Mouse (Mus musculus): ENCODE data around the gene Wars2. TPM values are rescaled to one million over a fixed set of nuclear protein-coding genes. Genes with fewer than 3 reads are reported as not detected.

Wars2 gene
- 3.2 and 3.9 TPM in 2 replicates for total RNA-seq (2015)
- 3.5 and 4.6 TPM in 2 replicates for total RNA-seq (2017)

GRCm38 (mm10) chr3:99140940-99141854 is at the start of gene Wars2:
Gene Wars2, plus strand, starts transcription at chr3:99141068.
- peak; percentile 97 for ATAC-seq (ENCODE audit: poor library complexity, severe bottlenecking)

- ATAC-seq (ENCODE audit: poor library complexity, severe bottlenecking), result no peak
Measured at GRCm38 (mm10) chr3:99096816-99097215, 44.1 kb upstream of the Wars2 start.

GRCm38 (mm10) chr3:99110353-99111213 is 30.3 kb upstream of the Wars2 start:
- ATAC-seq (ENCODE audit: poor library complexity, severe bottlenecking), result no peak

- ATAC-seq (ENCODE audit: poor library complexity, severe bottlenecking), result no peak
Measured at GRCm38 (mm10) chr3:99111214-99111608, 29.7 kb upstream of the Wars2 start.

GRCm38 (mm10) chr3:99113266-99113837 is 27.5 kb upstream of the Wars2 start:
- ATAC-seq (ENCODE audit: poor library complexity, severe bottlenecking), result no peak

- no peak for ATAC-seq (ENCODE audit: poor library complexity, severe bottlenecking)
Measured at GRCm38 (mm10) chr3:99120942-99121341, 19.9 kb upstream of the Wars2 start.

- no peak for ATAC-seq (ENCODE audit: poor library complexity, severe bottlenecking)
Measured at GRCm38 (mm10) chr3:99130521-99130920, 10.3 kb upstream of the Wars2 start.

GRCm38 (mm10) chr3:99131973-99132372 is 8.9 kb upstream of the Wars2 start:
- no peak for ATAC-seq (ENCODE audit: poor library complexity, severe bottlenecking)

- no peak for ATAC-seq (ENCODE audit: poor library complexity, severe bottlenecking)
Measured at GRCm38 (mm10) chr3:99133913-99134312, 7.0 kb upstream of the Wars2 start.

GRCm38 (mm10) chr3:99147886-99148285 is 7.0 kb downstream of the Wars2 start:
- ATAC-seq (ENCODE audit: poor library complexity, severe bottlenecking), result no peak

GRCm38 (mm10) chr3:99149035-99149434 is 8.2 kb downstream of the Wars2 start:
- no peak for ATAC-seq (ENCODE audit: poor library complexity, severe bottlenecking)

GRCm38 (mm10) chr3:99156286-99156685 is 15.4 kb downstream of the Wars2 start:
- no peak for ATAC-seq (ENCODE audit: poor library complexity, severe bottlenecking)

- ATAC-seq (ENCODE audit: poor library complexity, severe bottlenecking), result no peak
Measured at GRCm38 (mm10) chr3:99156987-99157386, 16.1 kb downstream of the Wars2 start.

GRCm38 (mm10) chr3:99157451-99158015 is 16.7 kb downstream of the Wars2 start:
- ATAC-seq (ENCODE audit: poor library complexity, severe bottlenecking), result no peak

- no peak for ATAC-seq (ENCODE audit: poor library complexity, severe bottlenecking)
Measured at GRCm38 (mm10) chr3:99160016-99160415, 19.1 kb downstream of the Wars2 start.

- ATAC-seq (ENCODE audit: poor library complexity, severe bottlenecking), result no peak
Measured at GRCm38 (mm10) chr3:99162191-99162590, 21.3 kb downstream of the Wars2 start.

- ATAC-seq (ENCODE audit: poor library complexity, severe bottlenecking), result no peak
Measured at GRCm38 (mm10) chr3:99167734-99168133, 26.9 kb downstream of the Wars2 start.

GRCm38 (mm10) chr3:99173178-99173577 is 32.3 kb downstream of the Wars2 start:
- 0 out of 2 replicates have a peak, but pooled peaks have one; percentile 30 for ATAC-seq (ENCODE audit: poor library complexity, severe bottlenecking)

- peak; percentile 49 for ATAC-seq (ENCODE audit: poor library complexity, severe bottlenecking)
Measured at GRCm38 (mm10) chr3:99174658-99175304, 33.9 kb downstream of the Wars2 start.

- no peak for ATAC-seq (ENCODE audit: poor library complexity, severe bottlenecking)
Measured at GRCm38 (mm10) chr3:99183355-99184016, 42.6 kb downstream of the Wars2 start.

Data from megakaryocyte, adult 5-6 weeks (primary cell).